Mouse (Mus musculus) brain, embryonic 14.5 days (tissue): Measurements from ENCODE around the gene Ccdc142.

Source experiments
- CTCF ChIP-seq: fragments of 200-500 bp; IDR thresholded peaks from 2 replicates; pipeline ENCODE4 v1.5.1; 2012; ENCODE audit warnings: inconsistent platforms, mild to moderate bottlenecking, moderate library complexity, borderline replicate concordance; ENCODE audit not compliant: insufficient read depth, insufficient read length; ENCODE audit errors: extremely low read depth
- POLR2A ChIP-seq: fragments of 200-500 bp; IDR thresholded peaks from 2 replicates; pipeline ENCODE4 v1.6.1; 2012; ENCODE audit warnings: mild to moderate bottlenecking, inconsistent platforms, borderline replicate concordance; ENCODE audit not compliant: poor library complexity, insufficient read depth, insufficient read length, severe bottlenecking; ENCODE audit errors: extremely low read depth

DNA sequence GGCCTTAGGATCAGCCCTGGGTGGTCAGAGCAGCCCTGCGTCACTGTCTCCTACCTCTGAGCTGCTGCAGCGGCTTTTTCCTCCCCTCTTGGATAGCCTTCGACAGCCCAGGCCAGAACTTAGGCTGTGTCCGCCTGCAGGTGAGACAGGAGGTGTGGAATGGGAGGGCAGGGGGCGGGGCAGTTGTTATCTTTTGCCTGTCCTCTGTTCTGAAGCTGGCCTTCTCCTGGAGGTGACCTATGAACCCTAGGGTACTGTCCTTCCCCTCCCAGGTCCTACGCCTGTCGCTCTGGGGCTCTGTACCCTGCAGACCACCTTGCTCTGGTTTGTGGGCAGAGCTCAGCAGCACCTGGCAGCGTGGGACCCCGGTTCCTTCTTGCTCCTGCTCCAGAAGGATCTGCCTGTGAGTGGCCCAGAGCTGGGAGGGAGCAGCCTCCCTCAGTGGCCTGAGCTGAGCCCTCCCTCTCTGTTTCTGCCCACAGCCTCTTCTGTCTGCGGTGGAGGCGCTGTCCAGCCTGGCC, 1.8 kb downstream of the Ccdc142 start:
- TF ChIP-seq CTCF, result no peak
- TF ChIP-seq POLR2A, result no peak
